Mouse (Mus musculus): ENCODE measurements around the gene Slc35f3.

GRCm38 (mm10) chr8:126341200-126341599 is 42.8 kb downstream of the Slc35f3 start:
- TF ChIP-seq CTCF (IDR thresholded peaks at IDR 0.05; ENCODE audit: insufficient read depth, low read length) (no peak), POLR2A (IDR thresholded peaks at IDR 0.05; ENCODE audit: borderline replicate concordance, extremely low read depth, low read depth, low read length) (no peak)
